Mouse (Mus musculus) heart, postnatal 0 days (tissue): ENCODE results near the gene Crtc1. TPM values are rescaled to one million over a fixed set of nuclear protein-coding genes. Genes with fewer than 3 reads are reported as not detected.

ENCODE experiments used
- ATAC-seq: fragments of 200-750 bp; cut with Nextera tagmentation; 2 replicates; pipeline ENCODE4 v1.8.0; 2017; ENCODE audit warnings: low read depth, moderate number of reproducible peaks, moderate library complexity; ENCODE audit not compliant: insufficient read depth
- DNase-seq: peaks from one replicate; pipeline ENCODE4 v3.0.0-alpha.2; 2016; ENCODE audit warnings: low spot score
- H3K27ac ChIP-seq: fragments of 300-500 bp; sonication (generic); 2 replicates; pipeline ENCODE4 v1.5.1; 2014; ENCODE audit warnings: low read depth, mild to moderate bottlenecking
- H3K27me3 ChIP-seq: fragments of 300-500 bp; sonication (generic); 2 replicates; pipeline ENCODE4 v1.6.1; 2014; ENCODE audit warnings: low read length, mixed read lengths; ENCODE audit not compliant: control insufficient read depth, insufficient read depth
- H3K36me3 ChIP-seq: fragments of 300-500 bp; sonication (generic); replicated peaks from 2 replicates; pipeline ENCODE4 v1.6.1; 2014; ENCODE audit warnings: low read length, mixed read lengths; ENCODE audit not compliant: control insufficient read depth, insufficient read depth
- H3K4me1 ChIP-seq: fragments of 300-500 bp; sonication (generic); 2 replicates; pipeline ENCODE4 v1.6.1; 2014; ENCODE audit warnings: antibody characterized with exemption; ENCODE audit not compliant: control insufficient read depth, insufficient read depth
- H3K4me2 ChIP-seq: fragments of 300-500 bp; sonication (generic); 2 replicates; pipeline ENCODE4 v1.6.1; 2014; ENCODE audit warnings: low read depth, mild to moderate bottlenecking, low read length, moderate library complexity
- H3K4me3 ChIP-seq: fragments of 300-500 bp; sonication (generic); 2 replicates; pipeline ENCODE4 v1.5.1; 2014; ENCODE audit warnings: low read depth, low read length
- H3K9ac ChIP-seq: fragments of 300-500 bp; sonication (generic); replicated peaks from 2 replicates; pipeline ENCODE4 v1.6.1; 2014; ENCODE audit warnings: low read depth, low read length, mixed read lengths
- H3K9me3 ChIP-seq: fragments of 300-500 bp; sonication (generic); replicated peaks from 2 replicates; pipeline ENCODE4 v1.6.1; 2016; ENCODE audit warnings: low read length; ENCODE audit not compliant: control insufficient read depth
- CTCF ChIP-seq: IDR thresholded peaks from 2 replicates; pipeline ENCODE4 v1.5.1; 2016; ENCODE audit warnings: antibody characterized with exemption, control low read depth, low read depth
- EP300 ChIP-seq: IDR thresholded peaks from 2 replicates; pipeline ENCODE4 v1.6.1; 2016; ENCODE audit warnings: antibody characterized with exemption, low read depth
- WGBS: fragments of 180-500 bp; shearing (Covaris S2); extraction: QIAGEN DNeasy Blood & Tissue Kit; methylation state at CpG from one replicate; pipeline ENCODE4 v1.1.7; 2014; 5-methylcytosine and 5-hydroxymethylcytosine counted together
- polyA plus RNA-seq: library from polyadenylated mRNA; unstranded; fragments of >200 nt; fragmentation: Nextera tagmentation; extraction: Ambion mirVana; gene quantifications from 2 replicates; pipeline ENCODE4 v1.2.1, GENCODE M21; 2015
- total RNA-seq: library from RNA; depleted of rRNA; stranded (reverse); fragments of >200 nt; gene quantifications from 2 replicates; pipeline ENCODE4 v1.2.3, GENCODE M21; 2014; ENCODE audit warnings: low replicate concordance

Crtc1 gene
- total and polyA plus RNA-seq, 2 experiments from 2014 or later, result 6.0 to 6.9 TPM

DNA sequence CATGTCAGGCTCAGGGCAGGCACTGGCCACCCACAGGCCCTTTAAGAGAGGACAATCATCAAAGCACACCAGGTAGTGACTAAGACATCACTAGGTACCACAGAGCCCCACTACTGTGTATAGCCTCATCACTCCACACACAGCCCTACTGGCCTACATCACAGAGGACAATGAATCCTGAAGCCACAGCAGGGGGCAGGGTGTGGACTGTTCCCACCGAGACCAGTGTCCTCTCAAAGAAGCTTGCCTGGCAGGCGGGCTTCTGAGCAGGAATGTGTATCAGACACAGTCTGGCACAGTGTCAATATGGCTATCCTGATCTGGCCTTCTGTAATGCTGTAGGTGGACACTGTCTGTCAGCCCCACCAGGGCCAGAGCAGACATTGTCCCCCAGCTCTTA lies 30.6 kb upstream of the Crtc1 start:
- peaks cover 42% of the 10 kb centered on the region for H3K4me1 ChIP-seq
- TF ChIP-seq EP300 (no peak), CTCF (no peak)
- H3K27me3 ChIP-seq, result no peaks in the 10 kb centered on the region
- H3K4me3 ChIP-seq, result no peak overlapping the region
- H3K9me3 ChIP-seq, result no peaks in the 10 kb centered on the region
- ATAC-seq, result no peak
- no peak for DNase-seq
- no peak overlapping the region for H3K27ac ChIP-seq
- H3K9ac ChIP-seq, result no peak overlapping the region
- 30% methylated on average over 2 of the region's 2 CpGs for WGBS
- H3K4me2 ChIP-seq, result no peak overlapping the region
- H3K36me3 ChIP-seq, result no peaks in the 10 kb centered on the region

DNA sequence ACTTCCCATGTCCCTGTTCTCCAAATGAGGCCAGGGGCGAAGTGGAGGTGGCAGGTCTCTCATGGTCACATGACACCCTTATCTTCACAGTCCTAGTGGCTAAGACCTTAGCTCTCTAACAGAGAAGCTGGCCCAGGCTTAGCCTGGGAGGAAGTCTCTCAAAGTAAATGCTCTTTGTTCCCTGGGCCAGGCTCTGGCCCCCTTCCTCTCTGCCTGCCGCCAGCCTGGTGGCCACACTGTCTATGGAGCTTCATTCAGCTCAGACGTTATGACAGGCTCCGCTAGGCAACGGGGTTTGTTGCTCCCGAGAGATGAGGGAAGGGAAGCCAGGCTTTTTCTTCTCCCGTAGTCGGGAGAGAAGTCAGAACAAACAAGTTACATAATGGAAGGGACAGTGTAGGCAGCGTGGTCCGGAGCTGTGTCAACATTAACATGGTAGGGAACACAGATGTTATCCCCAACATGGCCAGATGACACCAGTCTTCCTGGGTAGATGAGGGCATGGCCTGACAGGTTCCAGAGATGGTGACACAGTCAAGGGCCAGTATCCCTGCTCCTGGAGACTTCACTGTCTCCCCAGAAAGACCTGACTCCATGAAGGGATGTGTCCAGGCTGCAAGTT lies 30.0 kb upstream of the Crtc1 start:
- no peak overlapping the region for H3K4me2 ChIP-seq
- H3K9ac ChIP-seq, result 0 out of 2 replicates have a peak overlapping the region, but pooled peaks have one; percentile 12
- ATAC-seq (peak; percentile 59), DNase-seq (no peak)
- H3K9me3 ChIP-seq, result no peaks in the 10 kb centered on the region
- H3K27ac ChIP-seq, result peak overlapping the region; percentile 28; the same call in 1 of the 2 replicates
- no peaks in the 10 kb centered on the region for H3K27me3 ChIP-seq
- TF ChIP-seq EP300 (no peak), CTCF (no peak)
- no peak overlapping the region for H3K4me3 ChIP-seq
- no peaks in the 10 kb centered on the region for H3K36me3 ChIP-seq
- 27% methylated on average over 10 of the region's 10 CpGs for WGBS
- H3K4me1 ChIP-seq, result peaks cover 42% of the 10 kb centered on the region

DNA sequence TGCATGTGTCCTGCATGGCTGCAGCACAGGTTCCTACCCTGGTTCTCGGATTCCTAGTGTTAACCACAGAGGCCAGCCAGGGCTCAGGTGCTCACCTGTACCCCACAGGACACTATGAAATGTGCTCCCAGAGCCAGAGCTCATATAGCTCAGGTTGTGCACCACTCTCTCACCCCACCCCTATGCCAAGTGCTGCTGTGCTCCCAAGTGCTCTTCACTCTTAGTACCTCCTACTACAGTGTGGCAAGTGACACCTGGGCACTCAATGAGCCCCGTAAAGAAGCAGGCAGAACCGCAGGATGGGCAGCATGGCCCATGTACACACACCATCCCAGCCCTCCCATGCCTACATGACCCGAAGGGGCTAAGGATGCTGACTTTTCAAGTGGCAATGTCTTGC lies 29.4 kb upstream of the Crtc1 start:
- H3K4me1 ChIP-seq, result peaks cover 42% of the 10 kb centered on the region
- H3K9me3 ChIP-seq, result no peaks in the 10 kb centered on the region
- no peak overlapping the region for H3K4me2 ChIP-seq
- H3K36me3 ChIP-seq, result no peaks in the 10 kb centered on the region
- no peaks in the 10 kb centered on the region for H3K27me3 ChIP-seq
- no peak overlapping the region for H3K27ac ChIP-seq
- TF ChIP-seq CTCF, result no peak
- TF ChIP-seq EP300, result no peak
- 83% methylated on average over 4 of the region's 4 CpGs for WGBS
- DNase-seq, result no peak
- no peak overlapping the region for H3K4me3 ChIP-seq
- no peak for ATAC-seq
- H3K9ac ChIP-seq, result no peak overlapping the region

DNA sequence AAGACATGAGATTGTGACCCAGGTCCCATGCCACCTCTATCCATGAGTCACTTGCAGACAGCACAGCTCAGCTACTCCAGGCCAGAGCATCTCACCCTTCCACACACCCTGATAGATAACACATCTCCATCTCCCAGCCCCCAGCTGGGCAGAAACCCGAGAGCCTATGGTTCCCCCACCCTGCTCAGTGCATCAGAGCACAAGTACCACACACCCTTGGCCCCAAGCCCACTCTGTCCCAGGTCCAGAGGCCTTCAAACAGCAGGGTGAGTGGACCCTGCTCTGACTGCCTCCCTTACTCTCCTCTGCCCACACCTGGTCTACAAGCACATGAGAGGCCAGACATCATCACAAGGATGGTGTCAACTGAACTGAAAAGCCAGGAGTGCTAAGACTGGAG lies 28.5 kb upstream of the Crtc1 start:
- H3K4me1 ChIP-seq, result peaks cover 42% of the 10 kb centered on the region

DNA sequence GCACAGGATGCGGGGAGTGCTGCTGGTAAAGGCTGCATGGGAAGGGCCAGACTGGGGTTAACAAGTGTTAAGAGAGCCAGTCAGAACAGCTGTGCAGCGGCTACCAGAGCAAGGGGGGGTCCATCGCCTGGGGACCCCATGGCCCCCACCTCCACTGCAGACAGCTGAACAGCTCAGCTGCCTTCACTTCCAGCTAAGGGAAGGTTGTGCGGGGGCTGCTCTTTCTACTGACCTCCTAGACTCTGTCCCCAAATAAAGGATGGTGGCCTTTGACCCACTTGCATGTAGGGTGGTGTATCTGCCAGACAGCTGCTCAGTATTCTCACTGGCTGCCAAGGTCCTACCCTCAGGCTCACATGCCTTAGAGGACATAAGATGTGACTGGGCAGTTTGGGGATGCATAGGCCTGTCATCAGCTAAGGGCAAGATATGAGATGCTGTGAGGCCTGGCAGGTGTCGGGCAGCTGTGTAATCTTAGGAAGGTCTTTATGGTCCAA lies 27.9 kb upstream of the Crtc1 start:
- DNase-seq (no peak), ATAC-seq (no peak)
- H3K27me3 ChIP-seq, result no peaks in the 10 kb centered on the region
- H3K27ac ChIP-seq, result 0 out of 2 replicates have a peak overlapping the region, but pooled peaks have one; percentile 28
- peaks cover 42% of the 10 kb centered on the region for H3K4me1 ChIP-seq
- H3K4me3 ChIP-seq, result no peak overlapping the region
- H3K9me3 ChIP-seq, result no peaks in the 10 kb centered on the region
- 56% methylated on average over 5 of the region's 5 CpGs for WGBS
- 0 out of 2 replicates have a peak overlapping the region, but pooled peaks have one; percentile 23 for H3K4me2 ChIP-seq
- H3K36me3 ChIP-seq, result no peaks in the 10 kb centered on the region
- TF ChIP-seq CTCF (no peak), EP300 (no peak)
- 0 out of 2 replicates have a peak overlapping the region, but pooled peaks have one; percentile 7 for H3K9ac ChIP-seq

More for the DNA sequence above, 28.5 kb upstream of the Crtc1 start:
- no peak overlapping the region for H3K4me3 ChIP-seq
- no peaks in the 10 kb centered on the region for H3K27me3 ChIP-seq
- H3K4me2 ChIP-seq, result no peak overlapping the region
- DNase-seq (no peak), ATAC-seq (no peak)
- no peak overlapping the region for H3K9ac ChIP-seq
- 47% methylated on average over 1 of the region's 1 CpGs for WGBS
- H3K36me3 ChIP-seq, result no peaks in the 10 kb centered on the region
- TF ChIP-seq EP300 (no peak), CTCF (no peak)
- H3K27ac ChIP-seq, result no peak overlapping the region
- no peaks in the 10 kb centered on the region for H3K9me3 ChIP-seq
